Mouse (Mus musculus): ENCODE results near the gene Gramd4.

DNA sequence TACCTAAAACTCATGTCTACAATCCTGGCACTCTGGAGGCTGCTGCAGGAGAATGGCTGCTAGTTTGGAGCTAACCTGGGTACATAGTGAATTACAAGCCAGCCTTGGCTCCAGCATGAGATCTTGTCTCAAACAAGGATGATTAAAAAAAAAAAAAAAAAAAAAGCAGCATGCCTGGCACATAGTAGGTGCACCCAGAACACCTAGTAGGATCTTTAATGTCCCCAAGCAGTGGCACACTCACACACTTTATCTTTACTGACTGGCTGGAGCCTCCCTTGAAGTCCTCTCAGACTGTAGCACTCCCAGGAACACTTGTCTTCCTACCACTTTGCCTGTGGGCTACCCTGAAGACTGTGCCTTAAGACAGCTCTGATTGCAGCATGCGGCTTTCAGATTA, 22.9 kb downstream of the Gramd4 start:
- TF ChIP-seq CTCF (IDR thresholded peaks at IDR 0.05; ENCODE audit: low read depth, low read length) (no peak), GATA1 (IDR thresholded peaks at IDR 0.05; ENCODE audit: borderline replicate concordance, low read length) (no peak), TAL1 (conservative IDR thresholded peaks at IDR 0.05; ENCODE audit: low read depth, low read length) (no peak), GATA2 (IDR thresholded peaks at IDR 0.05; ENCODE audit: borderline replicate concordance, low read depth, low read length) (no peak), POLR2AphosphoS5 (IDR thresholded peaks at IDR 0.05; ENCODE audit: insufficient replicate concordance, low read depth, low read length) (no peak)

All from G1E (cell line).